Mouse (Mus musculus) myocyte (in vitro differentiated cells): ENCODE measurements around the gene Tes. TPM values are rescaled to one million over a fixed set of nuclear protein-coding genes. Genes with fewer than 3 reads are reported as not detected.

ENCODE experiments used
- H3K27me3 ChIP-seq: one replicate; pipeline ENCODE4 v1.6.1; 2011; ENCODE audit not compliant: control insufficient read depth, insufficient read depth, insufficient read length
- H3K36me3 ChIP-seq: one replicate; pipeline ENCODE4 v1.6.1; 2011; ENCODE audit not compliant: control insufficient read depth, insufficient read depth
- H3K4me2 ChIP-seq: one replicate; pipeline ENCODE4 v1.6.1; 2011; ENCODE audit warnings: low read depth, control low read depth
- H3K4me3 ChIP-seq: one replicate; pipeline ENCODE4 v1.5.1; 2011; ENCODE audit warnings: mild to moderate bottlenecking, control low read depth, moderate library complexity
- H3K79me2 ChIP-seq: one replicate; pipeline ENCODE4 v1.6.1; 2011; ENCODE audit not compliant: control insufficient read depth, insufficient read depth
- H3ac ChIP-seq: one replicate; pipeline ENCODE4 v1.6.1; 2011; ENCODE audit not compliant: control insufficient read depth, insufficient read length
- CEBPB ChIP-seq: IDR thresholded peaks from 2 replicates; pipeline ENCODE4 v1.6.1; 2011; ENCODE audit warnings: mild to moderate bottlenecking, moderate library complexity; ENCODE audit not compliant: poor library complexity, insufficient read depth, severe bottlenecking
- E2F4 ChIP-seq: IDR thresholded peaks from one replicate; pipeline ENCODE4 v1.6.1; 2011; ENCODE audit warnings: mild to moderate bottlenecking, control low read depth, moderate library complexity; ENCODE audit not compliant: insufficient read depth
- MAX ChIP-seq: IDR thresholded peaks from one replicate; pipeline ENCODE4 v1.6.1; 2011; ENCODE audit warnings: low read depth, mild to moderate bottlenecking, control low read depth
- MYOD1 ChIP-seq, 3 experiments: IDR thresholded peaks; one replicate each; pipeline ENCODE4 v1.6.1; 2011; ENCODE audit warnings: control low read depth in 2 of 3, low read depth in 2 of 3, mild to moderate bottlenecking in 2 of 3, moderate library complexity in 1 of 3; ENCODE audit not compliant: insufficient read length in 2 of 3, control insufficient read depth in 1 of 3
- MYOG ChIP-seq, 3 experiments: IDR thresholded peaks; one replicate each; pipeline ENCODE4 v1.6.1; 2011; ENCODE audit warnings: control low read depth in 2 of 3, low read depth in 2 of 3, mild to moderate bottlenecking in 2 of 3; ENCODE audit not compliant: insufficient read length in 2 of 3, control insufficient read depth in 1 of 3, insufficient read depth in 1 of 3
- POLR2A ChIP-seq: IDR thresholded peaks from one replicate; pipeline ENCODE4 v1.6.1; 2011; ENCODE audit warnings: low read depth, mild to moderate bottlenecking, control low read depth, moderate library complexity; ENCODE audit not compliant: insufficient read length
- POLR2AphosphoS2 ChIP-seq: IDR thresholded peaks from one replicate; pipeline ENCODE4 v1.6.1; 2011; ENCODE audit warnings: low read depth, control low read depth; ENCODE audit not compliant: insufficient read length
- REST ChIP-seq: IDR thresholded peaks from one replicate; pipeline ENCODE4 v1.6.1; 2011; ENCODE audit warnings: mild to moderate bottlenecking, control low read depth, moderate library complexity; ENCODE audit not compliant: insufficient read depth, insufficient read length
- SRF ChIP-seq: IDR thresholded peaks from one replicate; pipeline ENCODE4 v1.6.1; 2011; ENCODE audit warnings: low read depth; ENCODE audit not compliant: control insufficient read depth, insufficient read length
- TCF12 ChIP-seq: IDR thresholded peaks from one replicate; pipeline ENCODE4 v1.6.1; 2011; ENCODE audit warnings: mild to moderate bottlenecking, control low read depth; ENCODE audit not compliant: poor library complexity, insufficient read depth, severe bottlenecking
- TCF3 ChIP-seq: IDR thresholded peaks from one replicate; pipeline ENCODE4 v1.6.1; 2011; ENCODE audit warnings: low read depth, control low read depth; ENCODE audit not compliant: insufficient read length
- USF1 ChIP-seq: IDR thresholded peaks from one replicate; pipeline ENCODE4 v1.6.1; 2011; ENCODE audit warnings: low read depth, mild to moderate bottlenecking, control low read depth, moderate library complexity
- polyA plus RNA-seq: library from polyadenylated mRNA; unstranded; fragments of >200 nt; fragmentation: generic; extraction: Trizol; gene quantifications from one replicate; pipeline ENCODE4 v1.2.1, GENCODE M21; 2012; ENCODE audit warnings: missing spikeins

The Tes gene
- polyA plus RNA-seq, 1 experiment, result 34.5 TPM

DNA sequence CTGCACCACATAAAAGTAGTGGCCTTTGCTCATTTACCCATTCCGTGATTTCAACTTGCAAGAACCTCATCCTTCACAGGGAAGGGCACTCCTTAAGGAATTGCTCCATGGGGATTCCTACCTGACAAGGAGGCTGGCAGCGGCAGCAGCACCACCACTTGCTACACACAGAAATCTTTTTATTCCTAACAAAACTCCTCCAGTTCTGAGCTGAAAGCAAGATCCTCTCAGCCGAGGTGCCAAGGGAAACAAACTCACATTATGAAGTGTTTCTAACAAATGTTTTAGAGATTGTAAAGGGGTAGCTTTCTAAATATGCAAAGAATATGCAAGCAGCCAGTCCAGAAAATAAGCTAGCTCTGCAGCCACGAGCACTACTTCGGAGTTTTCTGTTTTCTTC, 49.6 kb downstream of the Tes start:
- Histone ChIP-seq H3K36me3 (no peaks in the 10 kb centered on the region), H3K4me3 (no peak overlapping the region), H3ac (no peak overlapping the region), H3K79me2 (no peaks in the 10 kb centered on the region), H3K4me2 (no peak overlapping the region), H3K27me3 (no peaks in the 10 kb centered on the region)
- TF ChIP-seq TCF3 (no peak), CEBPB (no peak), MYOG (IDR thresholded peaks at IDR 0.05; ENCODE audit: control insufficient read depth in 1 of 3, insufficient read depth in 1 of 3, insufficient read length in 2 of 3, low read depth in 2 of 3) (no peak), USF1 (no peak), TCF12 (no peak), POLR2A (no peak), E2F4 (no peak), REST (no peak), MYOD1 (IDR thresholded peaks at IDR 0.05; ENCODE audit: control insufficient read depth in 1 of 3, insufficient read length in 2 of 3, low read depth in 2 of 3) (no peak), POLR2AphosphoS2 (no peak)

DNA sequence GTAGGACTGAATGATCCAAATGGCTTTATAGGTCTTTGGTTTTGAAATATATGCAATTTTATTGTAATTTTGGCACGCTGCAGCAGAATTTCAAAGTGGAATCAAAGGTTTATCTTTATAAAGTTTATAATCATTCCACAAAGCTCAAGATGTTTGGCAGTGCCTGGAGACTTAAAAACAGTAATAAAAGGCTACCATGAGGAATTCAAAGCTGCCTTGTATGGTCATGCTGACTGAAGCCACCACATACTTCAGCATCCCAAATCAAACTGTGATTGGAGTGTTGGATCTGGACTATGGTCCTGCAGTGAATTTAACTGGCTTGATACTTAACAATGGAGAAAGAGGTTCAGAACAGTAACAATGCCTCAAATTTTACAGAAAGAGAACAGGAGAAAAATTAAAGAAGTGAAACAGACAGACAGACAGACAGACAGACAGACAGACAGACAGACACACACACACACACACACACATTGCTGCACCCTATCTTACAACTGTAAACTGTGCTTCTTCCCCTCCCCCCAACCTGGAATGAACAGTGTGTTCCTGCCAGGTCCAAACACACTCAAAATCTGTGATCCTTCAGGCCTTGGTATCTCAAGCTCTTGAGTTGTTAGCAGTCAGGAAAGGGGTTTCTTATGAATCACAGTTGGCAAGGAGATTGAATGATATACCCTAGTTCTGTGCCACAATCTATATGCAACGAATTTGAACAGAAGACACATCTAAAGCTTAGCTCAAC, 50.3 kb downstream of the Tes start:
- no peaks in the 10 kb centered on the region for H3K27me3 ChIP-seq
- no peaks in the 10 kb centered on the region for H3K79me2 ChIP-seq
- no peak overlapping the region for H3ac ChIP-seq
- no peaks in the 10 kb centered on the region for H3K36me3 ChIP-seq
- no peak overlapping the region for H3K4me2 ChIP-seq
- no peak overlapping the region for H3K4me3 ChIP-seq
- TF ChIP-seq POLR2AphosphoS2 (no peak), MYOD1 (IDR thresholded peaks at IDR 0.05; ENCODE audit: control insufficient read depth in 1 of 3, insufficient read length in 2 of 3, low read depth in 2 of 3) (no peak), CEBPB (no peak), POLR2A (no peak), USF1 (no peak), MYOG (IDR thresholded peaks at IDR 0.05; ENCODE audit: control insufficient read depth in 1 of 3, insufficient read depth in 1 of 3, insufficient read length in 2 of 3, low read depth in 2 of 3) (no peak), MAX (no peak), E2F4 (no peak), REST (no peak), TCF12 (no peak), SRF (no peak)

DNA sequence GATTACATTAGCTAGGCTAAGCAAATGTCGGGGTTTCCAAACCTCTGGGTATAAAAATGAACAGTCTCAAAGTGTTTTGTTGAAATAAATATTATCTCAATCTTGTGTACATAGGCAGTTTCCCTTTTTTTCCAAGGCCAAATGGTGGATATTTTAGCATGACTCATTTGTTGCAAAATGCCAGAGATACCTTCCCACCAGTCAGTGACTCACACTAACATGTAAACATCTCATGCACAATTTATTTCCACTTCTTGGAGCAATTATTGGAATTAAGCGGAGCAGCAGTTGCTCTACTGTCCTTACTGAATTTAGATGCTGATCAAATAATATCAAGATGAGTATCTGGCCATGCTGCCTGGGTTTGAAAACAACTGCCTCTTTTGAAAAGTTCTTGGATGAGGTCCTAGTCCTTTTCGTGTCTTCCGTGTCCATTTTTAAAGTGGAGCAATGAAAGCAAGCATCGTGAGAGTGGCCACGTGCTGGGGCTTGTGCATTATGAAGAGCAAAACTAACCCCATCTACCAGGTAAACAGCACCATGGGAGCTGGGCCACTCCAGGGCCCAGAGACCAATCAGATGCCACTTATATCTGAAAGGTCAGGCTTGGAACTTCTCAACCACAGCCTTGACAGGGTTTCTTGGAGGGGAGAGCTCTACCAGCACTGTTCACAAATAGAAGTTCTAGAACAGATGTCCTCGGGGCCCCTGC, 54.7 kb downstream of the Tes start:
- no peaks in the 10 kb centered on the region for H3K27me3 ChIP-seq
- H3K4me2 ChIP-seq, result peak overlapping the region; percentile 44
- no peaks in the 10 kb centered on the region for H3K79me2 ChIP-seq
- H3ac ChIP-seq, result no peak overlapping the region
- TF ChIP-seq CEBPB, result peak; percentile 83
- no peak for TF ChIP-seq POLR2A
- no peak overlapping the region for H3K4me3 ChIP-seq
- no peaks in the 10 kb centered on the region for H3K36me3 ChIP-seq

DNA sequence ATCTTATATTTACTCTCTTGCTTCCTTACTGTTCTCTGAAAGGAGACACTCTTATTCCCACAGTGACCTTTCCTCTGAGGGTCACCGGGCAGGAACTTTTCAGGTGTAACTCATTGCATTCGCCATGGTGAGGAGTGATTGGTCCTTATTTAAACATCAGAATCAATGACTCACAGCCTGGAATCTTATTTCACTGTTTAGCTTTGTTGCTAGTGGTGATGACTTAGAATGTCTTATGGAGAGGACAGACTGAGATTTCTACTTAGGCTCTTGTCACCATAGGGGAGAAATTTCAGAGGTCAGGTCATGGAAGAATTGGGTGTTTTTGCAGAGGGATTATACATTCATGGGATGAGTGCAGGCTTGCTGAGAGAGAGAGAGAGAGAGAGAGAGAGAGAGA, 75.1 kb downstream of the Tes start:
- H3K27me3 ChIP-seq, result no peaks in the 10 kb centered on the region
- TF ChIP-seq POLR2A, result no peak
- TF ChIP-seq MYOD1 (IDR thresholded peaks at IDR 0.05; ENCODE audit: control insufficient read depth in 1 of 3, insufficient read length in 2 of 3, low read depth in 2 of 3), result no peak
- no peak for TF ChIP-seq REST
- TF ChIP-seq SRF, result no peak
- TF ChIP-seq CEBPB, result no peak
- no peak for TF ChIP-seq USF1
- no peak for TF ChIP-seq MAX
- TF ChIP-seq POLR2AphosphoS2, result no peak
- no peak for TF ChIP-seq MYOG (IDR thresholded peaks at IDR 0.05; ENCODE audit: control insufficient read depth in 1 of 3, insufficient read depth in 1 of 3, insufficient read length in 2 of 3, low read depth in 2 of 3)
- TF ChIP-seq TCF3, result no peak
- no peak for TF ChIP-seq TCF12
- no peak for TF ChIP-seq E2F4
- H3K36me3 ChIP-seq, result no peaks in the 10 kb centered on the region
- no peaks in the 10 kb centered on the region for H3K79me2 ChIP-seq
- H3K4me3 ChIP-seq, result no peak overlapping the region
- no peak overlapping the region for H3ac ChIP-seq
- H3K4me2 ChIP-seq, result no peak overlapping the region
